Mouse (Mus musculus): Measurements from ENCODE around the gene Glod5. TPM values are rescaled to one million over a fixed set of nuclear protein-coding genes. Genes with fewer than 3 reads are reported as not detected.

Gene Glod5
- polyA plus RNA-seq, 1 experiment, result not detected

DNA sequence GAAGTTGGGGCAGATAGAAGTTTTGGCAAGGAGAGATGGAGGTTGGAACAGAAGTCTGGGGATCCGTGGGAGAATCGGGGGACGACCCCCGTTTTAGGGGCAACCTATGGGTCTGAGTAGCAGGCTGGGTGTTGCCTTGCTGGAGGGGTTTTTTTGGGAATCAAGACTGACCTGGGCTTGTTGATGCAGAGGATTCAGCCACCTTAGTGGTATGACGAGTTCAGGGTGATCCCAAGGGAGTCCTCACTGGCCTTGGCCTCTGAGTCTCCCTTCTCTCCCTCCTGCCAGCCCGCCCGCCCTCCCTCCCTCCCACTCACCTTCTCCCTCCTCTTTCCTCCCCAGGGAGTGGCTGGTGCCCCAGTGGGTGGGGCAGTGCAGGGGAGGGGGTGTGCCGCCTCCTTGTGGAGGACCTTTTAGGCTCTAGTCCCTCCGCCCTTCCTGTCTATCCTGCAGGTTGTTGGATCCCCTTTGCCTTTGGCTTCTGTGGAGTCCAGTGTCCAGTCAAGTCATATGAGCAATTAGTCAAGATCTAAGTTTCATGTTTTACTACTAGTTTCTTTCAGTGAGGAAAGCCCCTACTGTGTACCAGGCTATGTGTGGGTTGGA, 50.6 kb downstream of the Glod5 start:
- Histone ChIP-seq H3K36me3 (ENCODE audit: control insufficient read depth, insufficient read depth, low read length) (no peaks in the 10 kb centered on the region), H3K4me3 (ENCODE audit: extremely low read depth, insufficient read depth, insufficient read length) (no peak overlapping the region), H3K27me3 (ENCODE audit: control insufficient read depth, insufficient read depth, low read length) (no peaks in the 10 kb centered on the region), H3K4me1 (ENCODE audit: control insufficient read depth, insufficient read depth, insufficient read length) (peaks cover 6% of the 10 kb centered on the region; the same call in 1 of the 2 replicates), H3K27ac (ENCODE audit: insufficient read depth, low read length) (peak overlapping the region; percentile 35; the same call in 1 of the 2 replicates)
- DNase-seq (ENCODE audit: low read depth in 1 of 2, low spot score in 2 of 2), result no peak
- no peak for TF ChIP-seq CTCF (IDR thresholded peaks at IDR 0.05; ENCODE audit: extremely low read depth, insufficient read depth, insufficient read length, insufficient replicate concordance)
- TF ChIP-seq POLR2A (IDR thresholded peaks at IDR 0.05; ENCODE audit: low read depth, low read length), result no peak
- 63% methylated on average over 9 of the region's 9 CpGs for WGBS

DNA sequence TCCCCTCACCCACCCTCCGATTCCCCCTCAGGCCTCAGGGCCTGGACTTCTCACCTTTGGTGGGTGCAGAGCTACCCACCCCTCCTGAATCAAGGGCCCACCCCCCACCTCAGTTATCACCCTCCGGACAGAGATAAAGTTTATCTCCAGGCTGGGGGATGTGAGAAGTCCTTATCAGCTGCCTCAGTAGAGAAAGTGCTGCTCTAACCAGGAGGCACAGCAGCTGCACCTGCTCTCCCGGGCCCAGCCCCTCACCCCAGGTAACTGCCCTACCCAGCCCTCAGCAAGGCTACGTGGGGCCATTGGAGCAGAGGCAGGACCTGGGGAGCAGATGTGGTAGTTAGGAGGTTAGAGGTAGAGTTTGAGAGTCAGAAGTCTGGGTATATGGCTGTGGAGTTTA, 52.1 kb downstream of the Glod5 start:
- no peaks in the 10 kb centered on the region for H3K27me3 ChIP-seq (ENCODE audit: control insufficient read depth, insufficient read depth, low read length)
- peaks cover 6% of the 10 kb centered on the region; the same call in 1 of the 2 replicates for H3K4me1 ChIP-seq (ENCODE audit: control insufficient read depth, insufficient read depth, insufficient read length)
- WGBS, result 71% methylated on average over 4 of the region's 4 CpGs
- no peaks in the 10 kb centered on the region for H3K36me3 ChIP-seq (ENCODE audit: control insufficient read depth, insufficient read depth, low read length)
- TF ChIP-seq CTCF (IDR thresholded peaks at IDR 0.05; ENCODE audit: extremely low read depth, insufficient read depth, insufficient read length, insufficient replicate concordance), result no peak
- no peak for TF ChIP-seq POLR2A (IDR thresholded peaks at IDR 0.05; ENCODE audit: low read depth, low read length)
- no peak overlapping the region; the same call in 1 of the 2 replicates for H3K27ac ChIP-seq (ENCODE audit: insufficient read depth, low read length)
- DNase-seq (ENCODE audit: low read depth in 1 of 2, low spot score in 2 of 2), result no peak
- peak overlapping the region; percentile 14; the same call in 1 of the 2 replicates for H3K4me3 ChIP-seq (ENCODE audit: extremely low read depth, insufficient read depth, insufficient read length)

DNA sequence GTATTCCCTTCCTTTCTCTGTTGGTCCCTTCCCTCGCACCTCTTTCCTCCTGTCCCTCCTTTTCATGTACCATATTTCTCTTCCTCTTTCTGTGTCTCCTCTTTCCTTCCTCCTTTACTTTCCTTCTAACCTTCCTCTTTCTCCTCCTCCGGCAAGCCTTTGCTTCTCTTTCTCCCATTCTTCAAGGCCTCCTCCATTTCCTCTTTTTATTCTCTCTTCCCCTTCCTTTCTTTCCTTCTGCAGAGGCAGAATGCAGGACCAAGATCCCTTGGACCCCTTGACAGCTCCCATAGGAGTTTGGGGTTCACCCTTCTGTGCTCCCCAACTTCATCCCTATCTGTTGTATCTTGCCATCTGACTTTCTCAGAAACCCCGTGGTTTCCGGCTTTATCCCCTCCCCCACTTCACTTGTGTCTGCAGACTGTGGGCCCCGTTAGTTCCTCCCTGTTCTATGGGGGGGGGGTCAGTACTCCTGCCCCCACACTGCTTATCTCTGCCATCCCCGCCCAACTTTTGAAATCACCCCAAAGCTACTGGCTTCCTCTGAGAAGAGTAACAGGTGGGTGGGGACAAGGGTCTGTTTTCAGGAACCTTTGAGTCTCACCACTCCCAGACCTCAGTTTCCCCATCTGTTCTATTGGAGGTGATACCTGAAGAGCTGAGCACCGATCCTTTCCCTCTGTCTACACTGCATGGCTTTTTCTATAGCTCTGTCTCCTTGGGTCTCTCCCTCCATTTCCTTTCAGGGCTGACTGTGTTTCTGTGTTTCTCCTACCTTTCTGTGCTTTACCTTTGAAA, 54.3 kb downstream of the Glod5 start:
- H3K27ac ChIP-seq (ENCODE audit: insufficient read depth, low read length), result no peak overlapping the region
- no peak for DNase-seq (ENCODE audit: low read depth in 1 of 2, low spot score in 2 of 2)
- WGBS, result 40% methylated on average over 7 of the region's 7 CpGs
- no peak overlapping the region for H3K4me3 ChIP-seq (ENCODE audit: extremely low read depth, insufficient read depth, insufficient read length)
- H3K4me1 ChIP-seq (ENCODE audit: control insufficient read depth, insufficient read depth, insufficient read length), result peaks cover 6% of the 10 kb centered on the region; the same call in 1 of the 2 replicates
- TF ChIP-seq POLR2A (IDR thresholded peaks at IDR 0.05; ENCODE audit: low read depth, low read length), result no peak
- no peak for TF ChIP-seq CTCF (IDR thresholded peaks at IDR 0.05; ENCODE audit: extremely low read depth, insufficient read depth, insufficient read length, insufficient replicate concordance)
- H3K27me3 ChIP-seq (ENCODE audit: control insufficient read depth, insufficient read depth, low read length), result no peaks in the 10 kb centered on the region
- no peaks in the 10 kb centered on the region for H3K36me3 ChIP-seq (ENCODE audit: control insufficient read depth, insufficient read depth, low read length)

DNA sequence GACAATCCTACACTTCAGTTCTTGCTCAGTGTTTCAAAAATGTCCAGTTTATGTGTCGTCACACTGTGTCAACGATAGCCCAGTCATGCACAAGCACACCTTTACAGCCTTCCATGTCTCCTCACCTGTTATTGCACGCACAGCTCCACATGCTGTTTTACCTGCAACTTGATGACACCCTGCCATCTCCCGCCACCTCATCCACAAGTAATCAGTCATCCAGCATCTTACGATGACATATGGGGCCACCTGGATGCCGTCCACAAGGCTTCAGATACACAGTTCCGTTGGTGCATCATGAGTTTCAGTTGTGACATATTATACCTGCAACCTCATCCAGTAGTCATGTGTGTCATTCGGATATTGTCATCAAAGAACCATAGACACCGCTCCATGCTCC, 59.4 kb downstream of the Glod5 start:
- Histone ChIP-seq H3K4me3 (ENCODE audit: extremely low read depth, insufficient read depth, insufficient read length) (no peak overlapping the region), H3K4me1 (ENCODE audit: control insufficient read depth, insufficient read depth, insufficient read length) (peaks cover 4% of the 10 kb centered on the region; the same call in 1 of the 2 replicates), H3K36me3 (ENCODE audit: control insufficient read depth, insufficient read depth, low read length) (no peaks in the 10 kb centered on the region), H3K27ac (ENCODE audit: insufficient read depth, low read length) (no peak overlapping the region), H3K27me3 (ENCODE audit: control insufficient read depth, insufficient read depth, low read length) (no peaks in the 10 kb centered on the region)
- WGBS, result 94% methylated on average over 9 of the region's 9 CpGs
- no peak for DNase-seq (ENCODE audit: low read depth in 1 of 2, low spot score in 2 of 2)
- no peak for TF ChIP-seq CTCF (IDR thresholded peaks at IDR 0.05; ENCODE audit: extremely low read depth, insufficient read depth, insufficient read length, insufficient replicate concordance)
- TF ChIP-seq POLR2A (IDR thresholded peaks at IDR 0.05; ENCODE audit: low read depth, low read length), result no peak

Other genes with a start within 250 kb of the Glod5 start
- 53.3 and 53.9 TPM in 2 replicates for gene Gripap1, start 228.7 kb downstream of the Glod5 start, polyA plus RNA-seq (2012; rRNA removed)
- 1.4 and 1.6 TPM in 2 replicates for gene Kcnd1, start 196.2 kb downstream of the Glod5 start, polyA plus RNA-seq (2012; rRNA removed)
- gene Otud5, start 177.1 kb downstream of the Glod5 start, polyA plus RNA-seq (2012; rRNA removed), result 54.8 and 61.6 TPM in 2 replicates
- gene Pim2, start 140.2 kb downstream of the Glod5 start, polyA plus RNA-seq (2012; rRNA removed), result 40.1 and 75.0 TPM in 2 replicates
- 34.7 and 49.5 TPM in 2 replicates for gene Slc35a2, start 134.5 kb downstream of the Glod5 start, polyA plus RNA-seq (2012; rRNA removed)
- 79.1 and 83.1 TPM in 2 replicates for gene Pqbp1, start 119.2 kb downstream of the Glod5 start, polyA plus RNA-seq (2012; rRNA removed)
- 36.2 and 39.2 TPM in 2 replicates for gene Timm17b, start 119.1 kb downstream of the Glod5 start, polyA plus RNA-seq (2012; rRNA removed)
- gene Gm10491, start 110.7 kb downstream of the Glod5 start, polyA plus RNA-seq (2012; rRNA removed), result not detected in 2 replicates
- not detected in 2 replicates for gene Gm10490, start 109.0 kb downstream of the Glod5 start, polyA plus RNA-seq (2012; rRNA removed)
- gene Pcsk1n, start 98.7 kb downstream of the Glod5 start, polyA plus RNA-seq (2012; rRNA removed), result 0.15 and 0.16 TPM in 2 replicates
- gene Eras, start 89.9 kb downstream of the Glod5 start, polyA plus RNA-seq (2012; rRNA removed), result not detected in 2 replicates
- gene Hdac6, start 70.6 kb downstream of the Glod5 start, polyA plus RNA-seq (2012; rRNA removed), result 16.9 and 17.2 TPM in 2 replicates
- gene Gata1, start 40.4 kb downstream of the Glod5 start, polyA plus RNA-seq (2012; rRNA removed), result 25.7 and 32.0 TPM in 2 replicates
- 14.1 and 17.4 TPM in 2 replicates for gene Suv39h1, start 56.3 kb upstream of the Glod5 start, polyA plus RNA-seq (2012; rRNA removed)
- gene Was, start 72.0 kb upstream of the Glod5 start, polyA plus RNA-seq (2012; rRNA removed), result 52.2 and 65.4 TPM in 2 replicates
- 64.1 and 85.8 TPM in 2 replicates for gene Wdr13, start 114.4 kb upstream of the Glod5 start, polyA plus RNA-seq (2012; rRNA removed)
- 89.2 and 95.6 TPM in 2 replicates for gene Rbm3, start 127.4 kb upstream of the Glod5 start, polyA plus RNA-seq (2012; rRNA removed)
- 13.9 and 16.5 TPM in 2 replicates for gene Tbc1d25, start 157.7 kb upstream of the Glod5 start, polyA plus RNA-seq (2012; rRNA removed)
- gene Ebp, start 175.0 kb upstream of the Glod5 start, polyA plus RNA-seq (2012; rRNA removed), result 40.9 and 64.1 TPM in 2 replicates
- gene Porcn, start 188.0 kb upstream of the Glod5 start, polyA plus RNA-seq (2012; rRNA removed), result 3.7 and 6.9 TPM in 2 replicates
- gene Ftsj1, start 233.9 kb upstream of the Glod5 start, polyA plus RNA-seq (2012; rRNA removed), result 17.0 and 20.3 TPM in 2 replicates